Mouse (Mus musculus) heart, embryonic 15.5 days (tissue): ENCODE data around the gene Lingo4. TPM values are rescaled to one million over a fixed set of nuclear protein-coding genes. Genes with fewer than 3 reads are reported as not detected.
A peak's percentile ranks its signal among the peaks of the same experiment; 100 is the strongest.

Experiments
- ATAC-seq: fragments of 200-750 bp; cut with Nextera tagmentation; replicated peaks from 2 replicates; pipeline ENCODE4 v1.8.0; 2017; ENCODE audit warnings: low read depth, moderate TSS enrichment; ENCODE audit not compliant: insufficient number of reproducible peaks, insufficient read depth, low FRiP score
- H3K27ac ChIP-seq: fragments of 300-500 bp; sonication (generic); 2 replicates; pipeline ENCODE4 v1.5.1; 2015; ENCODE audit warnings: mild to moderate bottlenecking, inconsistent platforms
- H3K27me3 ChIP-seq: fragments of 300-500 bp; sonication (generic); 2 replicates; pipeline ENCODE4 v1.6.1; 2015; ENCODE audit warnings: inconsistent platforms
- H3K36me3 ChIP-seq: fragments of 300-500 bp; sonication (generic); 2 replicates; pipeline ENCODE4 v1.6.1; 2015; ENCODE audit warnings: mild to moderate bottlenecking, inconsistent platforms
- H3K4me1 ChIP-seq: fragments of 300-500 bp; sonication (generic); replicated peaks from 2 replicates; pipeline ENCODE4 v1.6.1; 2015; ENCODE audit warnings: inconsistent platforms
- H3K4me2 ChIP-seq: fragments of 300-500 bp; sonication (generic); 2 replicates; pipeline ENCODE4 v1.6.1; 2015; ENCODE audit warnings: inconsistent platforms, mild to moderate bottlenecking, moderate library complexity
- H3K4me3 ChIP-seq: fragments of 300-500 bp; sonication (generic); 2 replicates; pipeline ENCODE4 v1.5.1; 2015; ENCODE audit warnings: mild to moderate bottlenecking, inconsistent platforms
- H3K9ac ChIP-seq: fragments of 300-500 bp; sonication (generic); 2 replicates; pipeline ENCODE4 v1.6.1; 2015; ENCODE audit warnings: mild to moderate bottlenecking, inconsistent platforms
- H3K9me3 ChIP-seq: fragments of 300-500 bp; sonication (generic); replicated peaks from 2 replicates; pipeline ENCODE4 v1.6.1; 2016; ENCODE audit warnings: inconsistent platforms
- WGBS: fragments of 180-500 bp; shearing (Covaris S2); methylation state at CpG from one replicate; pipeline ENCODE4 v1.1.7; 2015; ENCODE audit warnings: mixed read lengths; 5-methylcytosine and 5-hydroxymethylcytosine counted together
- polyA plus RNA-seq: library from polyadenylated mRNA; unstranded; fragments of >200 nt; fragmentation: Nextera tagmentation; extraction: Ambion mirVana; gene quantifications from 2 replicates; pipeline ENCODE4 v1.2.1, GENCODE M21; 2015

Gene Lingo4
- polyA plus RNA-seq, 1 experiment from 2014 or later = 0.09 TPM

DNA sequence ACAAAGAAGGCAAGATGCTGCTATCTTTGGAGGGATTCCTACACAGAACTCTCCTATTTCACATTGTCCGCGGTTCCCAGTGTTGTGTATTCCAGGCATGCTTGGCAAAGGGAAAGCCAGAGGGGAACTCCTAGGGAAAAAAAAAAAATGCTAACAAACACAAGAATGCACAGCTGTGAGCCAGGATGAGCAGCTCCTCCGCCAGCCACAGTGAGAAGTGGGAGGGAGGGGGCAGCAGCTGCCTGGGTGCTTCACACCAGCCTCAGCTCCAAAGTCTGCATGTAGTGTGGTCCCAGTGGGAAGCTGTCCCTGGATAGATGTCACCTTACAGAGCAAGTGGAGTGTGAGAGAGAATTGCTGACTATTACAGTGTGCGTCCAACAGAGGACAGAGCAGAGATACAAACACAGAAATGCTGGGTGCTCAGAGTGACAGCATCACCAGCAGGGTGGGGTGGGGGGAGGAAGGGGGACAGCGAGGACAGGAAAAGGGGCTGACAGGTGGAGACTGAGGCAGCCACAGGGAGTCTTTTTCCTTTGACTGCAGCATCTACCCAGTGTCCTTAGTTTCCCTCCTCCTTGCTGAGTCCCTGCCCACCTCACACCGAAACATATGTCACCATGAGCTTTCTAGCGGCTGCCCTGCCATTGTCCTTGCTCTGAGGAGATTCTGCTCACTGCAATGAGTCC lies 6.2 kb downstream of the Lingo4 start:
- peaks cover 3% of the 10 kb centered on the region; the same call in 1 of the 2 replicates for H3K4me1 ChIP-seq
- no peak overlapping the region for H3K4me3 ChIP-seq
- H3K27me3 ChIP-seq = peaks cover 52% of the 10 kb centered on the region
- H3K4me2 ChIP-seq = no peak overlapping the region
- no peak overlapping the region for H3K9ac ChIP-seq
- no peak overlapping the region for H3K27ac ChIP-seq
- no peaks in the 10 kb centered on the region for H3K36me3 ChIP-seq
- WGBS = 17% methylated on average over 7 of the region's 7 CpGs
- ATAC-seq = no peak; the same call in 1 of the 2 replicates
- H3K9me3 ChIP-seq = no peaks in the 10 kb centered on the region

DNA sequence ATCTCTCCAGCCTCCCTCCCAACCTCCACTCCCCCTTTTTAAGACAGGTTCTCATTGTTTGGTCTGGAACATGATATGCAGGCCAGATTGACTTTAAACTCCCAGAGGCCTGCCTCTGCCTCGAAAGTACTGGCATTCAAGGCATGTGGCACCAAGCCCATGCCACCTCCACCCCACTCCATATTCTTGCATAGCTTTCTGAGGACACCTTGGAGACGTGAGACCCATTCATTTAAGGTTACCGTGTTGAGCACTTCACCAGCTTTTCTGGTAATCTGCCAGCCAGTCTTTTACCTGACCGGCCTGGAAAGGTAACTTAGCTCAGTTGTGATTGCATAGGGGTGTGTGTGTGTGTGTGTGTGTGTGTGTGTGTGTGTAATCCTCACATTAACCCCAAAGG lies 7.2 kb downstream of the Lingo4 start:
- Histone ChIP-seq H3K36me3 (no peaks in the 10 kb centered on the region), H3K9ac (no peak overlapping the region), H3K4me1 (0 out of 2 replicates have a peak, but pooled peaks cover 3% of the 10 kb centered on the region), H3K27me3 (peaks cover 41% of the 10 kb centered on the region), H3K4me3 (no peak overlapping the region), H3K27ac (no peak overlapping the region), H3K9me3 (no peaks in the 10 kb centered on the region), H3K4me2 (no peak overlapping the region)
- no peak for ATAC-seq
- 47% methylated on average over 4 of the region's 4 CpGs for WGBS

DNA sequence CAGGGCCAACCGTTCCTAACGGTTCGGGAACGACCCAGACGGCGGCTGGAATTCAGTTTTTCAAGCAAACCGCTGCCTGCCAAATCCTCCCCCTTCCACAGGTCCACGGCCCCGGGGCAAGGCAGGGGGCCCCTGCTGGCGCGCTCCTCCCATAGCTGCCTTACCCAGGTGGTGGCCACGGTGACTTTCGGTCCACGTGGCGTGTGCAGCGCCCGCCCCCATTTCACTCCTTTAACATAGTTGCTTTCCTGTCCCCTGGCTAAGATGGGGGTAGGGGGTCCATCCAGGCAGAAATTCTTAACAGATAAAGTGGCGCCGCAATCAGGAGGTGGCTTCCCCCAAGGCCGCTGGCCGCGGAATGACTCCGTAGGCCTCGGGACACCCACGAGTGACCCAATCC lies 14.2 kb downstream of the Lingo4 start:
- no peak overlapping the region for H3K27ac ChIP-seq
- peak overlapping the region; percentile 54 for H3K4me3 ChIP-seq
- H3K36me3 ChIP-seq = no peaks in the 10 kb centered on the region
- 7% methylated on average over 25 of the region's 25 CpGs for WGBS
- peak overlapping the region; percentile 45 for H3K9ac ChIP-seq
- H3K27me3 ChIP-seq = peaks cover 3% of the 10 kb centered on the region; the same call in 1 of the 2 replicates
- ATAC-seq = peak; percentile 15; the same call in 1 of the 2 replicates
- H3K9me3 ChIP-seq = no peaks in the 10 kb centered on the region
- peaks cover 11% of the 10 kb centered on the region for H3K4me1 ChIP-seq
- peak overlapping the region; percentile 93 for H3K4me2 ChIP-seq

DNA sequence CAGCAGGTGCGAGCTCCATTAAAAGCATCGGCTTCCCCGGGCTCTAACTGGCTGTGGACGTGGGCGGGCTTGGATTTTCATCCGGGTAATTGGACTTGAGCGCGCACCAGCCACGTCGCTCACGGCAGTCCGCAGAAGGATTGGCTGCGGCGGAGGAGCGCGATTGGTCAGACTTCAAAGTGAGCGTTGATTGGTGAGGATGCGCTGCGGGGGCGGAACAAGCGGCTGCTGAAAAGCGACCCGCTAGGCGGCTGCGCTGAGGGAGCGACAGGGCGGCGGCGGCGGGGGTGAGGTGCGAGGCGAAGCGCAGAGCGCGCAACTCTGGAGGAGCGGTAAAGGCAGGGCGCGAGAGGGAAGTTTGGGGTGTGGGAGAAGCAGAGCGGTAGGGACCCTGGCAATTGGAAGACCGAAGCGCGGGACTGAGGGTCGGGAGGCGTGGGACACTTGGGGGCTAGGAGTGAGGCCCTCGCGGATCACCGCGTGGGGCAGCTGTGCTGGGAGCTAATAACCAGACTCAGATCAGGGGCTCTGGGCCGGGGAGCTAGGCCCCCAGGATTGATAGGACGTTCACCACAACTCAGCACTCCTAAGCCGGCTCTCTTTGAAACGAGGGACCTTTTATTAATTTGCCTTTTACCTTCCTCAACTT lies 14.8 kb downstream of the Lingo4 start, which contains the start of gene Tdrkh:
Gene Tdrkh, plus strand, starts transcription at position 243 of the 649 bp plus-strand sequence.
- H3K4me1 ChIP-seq = peaks cover 11% of the 10 kb centered on the region
- ATAC-seq = peak; percentile 98
- no peak within 1 kb of the TSS for H3K27ac ChIP-seq
- peak within 1 kb of the TSS; percentile 45 for H3K9ac ChIP-seq
- H3K4me2 ChIP-seq = peak within 1 kb of the TSS; percentile 93
- WGBS = 9% methylated on average over 52 of the region's 52 CpGs
- H3K4me3 ChIP-seq = peak within 1 kb of the TSS; percentile 54
- H3K36me3 ChIP-seq = no peaks in the 10 kb centered on the region
- H3K9me3 ChIP-seq = no peaks in the 10 kb centered on the region
- peaks cover 3% of the 10 kb centered on the region; the same call in 1 of the 2 replicates for H3K27me3 ChIP-seq

DNA sequence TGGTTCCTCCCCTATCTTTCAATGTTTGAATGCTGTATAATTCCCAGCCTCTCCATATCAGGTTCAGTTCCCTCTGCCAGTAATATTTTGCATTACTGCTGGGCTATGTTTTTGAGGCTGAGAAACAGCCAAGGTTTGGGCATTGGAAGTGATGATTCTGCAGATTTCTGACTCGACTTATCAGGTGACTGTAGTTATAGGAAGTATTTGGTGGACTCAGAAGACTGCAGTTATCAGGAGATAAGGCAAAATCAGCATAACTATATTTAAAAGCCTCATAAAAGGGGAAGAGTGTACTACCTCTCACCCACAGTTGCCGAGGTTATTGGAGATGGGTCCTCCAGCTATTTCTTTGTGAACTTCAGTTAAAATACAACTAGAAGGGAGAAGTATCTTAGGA lies 32.7 kb downstream of the Lingo4 start:
- Histone ChIP-seq H3K4me1 (no peaks in the 10 kb centered on the region), H3K9ac (no peak overlapping the region), H3K4me2 (no peak overlapping the region), H3K36me3 (no peaks in the 10 kb centered on the region), H3K27ac (no peak overlapping the region), H3K4me3 (no peak overlapping the region), H3K27me3 (no peaks in the 10 kb centered on the region), H3K9me3 (no peaks in the 10 kb centered on the region)
- WGBS = 51% methylated on average over 2 of the region's 2 CpGs
- ATAC-seq = no peak

DNA sequence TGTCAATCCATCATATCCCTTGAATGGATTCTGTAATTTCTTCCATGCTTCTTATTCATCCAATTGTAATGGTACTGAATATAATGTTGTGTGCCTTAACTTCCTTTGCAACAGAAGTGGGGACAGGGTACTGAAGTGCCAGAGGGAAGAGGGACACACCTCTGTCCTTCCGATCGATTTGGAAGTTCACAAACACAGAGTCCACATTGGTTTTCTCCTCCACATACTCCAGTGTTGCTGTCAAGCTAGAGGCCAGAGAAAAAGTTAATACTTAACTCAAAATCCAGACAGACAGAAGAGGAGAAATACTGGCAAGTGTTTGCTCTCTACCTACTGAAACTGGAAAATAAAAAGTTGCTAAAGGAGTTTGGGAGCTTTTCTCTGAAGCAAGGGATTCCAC lies 36.0 kb downstream of the Lingo4 start:
- no peaks in the 10 kb centered on the region for H3K9me3 ChIP-seq
- no peak for ATAC-seq
- H3K27me3 ChIP-seq = no peaks in the 10 kb centered on the region
- no peaks in the 10 kb centered on the region for H3K36me3 ChIP-seq
- H3K27ac ChIP-seq = no peak overlapping the region
- no peaks in the 10 kb centered on the region for H3K4me1 ChIP-seq
- H3K4me3 ChIP-seq = no peak overlapping the region
- H3K9ac ChIP-seq = no peak overlapping the region
- H3K4me2 ChIP-seq = no peak overlapping the region
- 74% methylated on average over 2 of the region's 2 CpGs for WGBS

DNA sequence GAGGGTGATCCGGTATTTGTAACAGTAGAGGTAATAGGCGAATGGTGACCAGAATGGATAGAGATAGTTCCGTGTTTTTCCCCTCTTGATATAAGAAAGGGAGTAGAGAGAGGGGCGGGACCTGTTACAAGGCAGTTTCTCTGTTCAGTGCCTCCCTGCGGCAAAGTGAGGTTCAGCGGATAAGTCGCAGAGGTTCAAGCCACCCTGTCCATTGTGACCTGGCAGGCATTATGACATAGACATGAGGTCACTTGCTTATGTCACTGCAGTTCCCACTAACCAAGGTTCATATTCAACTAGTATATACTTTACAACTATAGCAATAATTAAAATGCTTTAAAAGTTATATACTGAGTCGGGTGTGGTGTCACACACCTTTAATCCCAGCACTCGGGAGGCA lies 38.1 kb downstream of the Lingo4 start:
- H3K27ac ChIP-seq = no peak overlapping the region
- no peaks in the 10 kb centered on the region for H3K4me1 ChIP-seq
- H3K9ac ChIP-seq = no peak overlapping the region
- H3K9me3 ChIP-seq = no peaks in the 10 kb centered on the region
- no peaks in the 10 kb centered on the region for H3K36me3 ChIP-seq
- WGBS = 77% methylated on average over 9 of the region's 9 CpGs
- no peak overlapping the region for H3K4me2 ChIP-seq
- no peak overlapping the region for H3K4me3 ChIP-seq
- ATAC-seq = no peak
- peaks cover 10% of the 10 kb centered on the region for H3K27me3 ChIP-seq

DNA sequence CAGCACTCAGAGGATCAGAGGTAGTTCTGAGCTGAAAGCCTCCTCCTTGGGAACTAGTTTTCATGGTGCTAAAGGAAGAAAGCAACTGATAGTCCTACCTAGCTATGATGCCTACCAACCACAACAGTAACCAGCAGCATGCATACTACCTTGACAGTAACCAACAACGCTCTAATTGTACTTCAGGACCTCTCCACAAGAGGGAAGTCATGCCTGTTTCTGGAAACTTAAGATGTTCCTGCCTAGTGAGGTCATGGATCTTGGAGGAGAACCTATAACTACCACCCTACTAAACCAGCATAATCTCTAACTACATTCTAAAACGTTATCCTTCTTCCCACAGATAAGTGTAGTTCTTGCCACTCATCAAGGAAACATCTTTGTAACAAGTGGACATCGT lies 42.9 kb downstream of the Lingo4 start:
- 37% methylated on average over 3 of the region's 3 CpGs for WGBS
- ATAC-seq = no peak
- Histone ChIP-seq H3K4me3 (no peak overlapping the region), H3K4me2 (no peak overlapping the region), H3K9me3 (no peaks in the 10 kb centered on the region), H3K27me3 (peaks cover 10% of the 10 kb centered on the region), H3K4me1 (peaks cover 5% of the 10 kb centered on the region), H3K27ac (no peak overlapping the region), H3K9ac (no peak overlapping the region), H3K36me3 (peaks cover 12% of the 10 kb centered on the region; the same call in 1 of the 2 replicates)

DNA sequence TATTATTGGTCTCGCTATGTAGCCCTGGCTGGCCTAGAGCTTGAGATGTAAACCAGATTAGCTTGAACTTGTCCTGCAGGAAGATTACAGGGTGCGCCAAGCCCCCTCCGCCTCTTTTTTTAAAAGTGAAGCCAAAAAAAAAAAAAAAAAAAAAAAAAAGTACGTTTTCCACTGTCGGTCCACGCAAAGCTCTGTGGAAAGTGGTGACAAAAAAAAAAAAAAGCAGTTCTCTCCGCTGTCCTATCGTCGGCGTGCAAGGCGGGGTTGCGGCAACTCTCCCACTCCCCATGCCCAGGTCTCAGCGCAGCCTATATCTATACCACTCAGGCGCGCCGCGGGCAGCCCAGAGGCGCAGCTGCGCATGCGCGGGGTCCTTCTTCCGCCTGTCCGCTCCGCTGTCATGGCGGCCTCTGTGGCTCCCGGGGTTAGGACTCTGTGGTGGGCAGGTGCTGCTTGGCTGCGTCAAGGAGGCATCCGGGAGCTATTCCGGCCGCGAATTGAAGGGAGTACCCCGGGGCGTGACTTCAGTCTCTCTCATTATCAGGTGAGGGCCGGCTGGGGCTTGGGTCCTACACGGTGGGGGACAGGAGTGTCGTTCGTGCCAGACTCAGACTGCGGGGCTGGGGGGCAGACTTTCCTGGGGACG lies 44.8 kb downstream of the Lingo4 start, which contains the start of gene Mrpl9:
Gene Mrpl9, plus strand, starts transcription at position 368 of the 646 bp plus-strand sequence.
- peaks cover 5% of the 10 kb centered on the region for H3K4me1 ChIP-seq
- peak within 1 kb of the TSS; percentile 95 for H3K4me3 ChIP-seq
- H3K27ac ChIP-seq = peak within 1 kb of the TSS; percentile 82
- peaks cover 10% of the 10 kb centered on the region for H3K27me3 ChIP-seq
- ATAC-seq = peak; percentile 94
- H3K4me2 ChIP-seq = peak within 1 kb of the TSS; percentile 76
- peaks cover 31% of the 10 kb centered on the region for H3K36me3 ChIP-seq
- H3K9ac ChIP-seq = peak within 1 kb of the TSS; percentile 96
- H3K9me3 ChIP-seq = no peaks in the 10 kb centered on the region
- WGBS = under 1% methylated on average over 37 of the region's 39 CpGs

DNA sequence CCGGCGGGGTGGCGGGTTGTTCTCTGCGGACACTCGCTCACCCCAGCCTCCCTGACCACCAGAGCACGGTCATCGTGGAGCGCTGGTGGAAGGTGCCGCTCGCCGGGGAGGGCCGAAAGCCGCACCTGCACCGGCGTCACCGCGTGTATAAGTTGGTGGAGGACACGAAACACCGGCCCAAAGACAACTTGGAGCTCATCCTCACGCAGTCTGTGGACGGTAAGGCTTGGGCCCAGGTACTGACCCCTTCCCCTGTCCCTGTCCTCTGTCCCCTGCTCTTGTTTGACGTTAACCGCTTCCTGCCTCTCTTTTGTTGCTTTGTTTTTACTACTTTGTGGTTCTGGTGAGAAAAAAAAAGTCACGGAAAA lies 45.3 kb downstream of the Lingo4 start, which contains the start of gene Oaz3:
Gene Oaz3, minus strand, starts transcription at position 319 of the 368 bp plus-strand sequence.
- Histone ChIP-seq H3K4me2 (peak within 1 kb of the TSS; percentile 76), H3K36me3 (peaks cover 36% of the 10 kb centered on the region), H3K9ac (peak within 1 kb of the TSS; percentile 96), H3K9me3 (no peaks in the 10 kb centered on the region), H3K27me3 (peaks cover 10% of the 10 kb centered on the region), H3K4me1 (peaks cover 5% of the 10 kb centered on the region), H3K27ac (peak within 1 kb of the TSS; percentile 82), H3K4me3 (peak within 1 kb of the TSS; percentile 95)
- 2% methylated on average over 24 of the region's 24 CpGs for WGBS
- ATAC-seq = peak; percentile 45; the same call in 1 of the 2 replicates

DNA sequence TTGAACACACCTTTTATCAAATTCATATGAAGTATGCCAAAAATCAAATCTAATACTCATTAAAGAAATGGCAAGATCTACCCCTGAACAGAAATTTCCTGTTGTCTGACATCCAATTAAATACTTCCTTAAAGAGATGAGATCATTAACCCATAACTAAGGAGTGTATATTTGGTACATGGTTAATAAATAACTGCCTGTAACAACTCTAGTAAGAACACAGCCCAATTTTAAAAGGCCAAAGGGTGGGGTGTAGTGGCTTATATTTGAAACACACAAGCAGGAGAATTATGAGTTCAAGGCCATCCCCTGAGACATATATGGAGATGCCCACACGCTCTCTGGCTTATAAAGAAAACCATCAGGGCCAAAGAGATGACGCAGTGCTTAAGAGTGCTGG lies 51.1 kb downstream of the Lingo4 start:
- peaks cover 47% of the 10 kb centered on the region for H3K36me3 ChIP-seq
- H3K4me1 ChIP-seq = peaks cover under 1% of the 10 kb centered on the region
- 95% methylated on average over 2 of the region's 2 CpGs for WGBS
- no peak for ATAC-seq
- H3K27ac ChIP-seq = no peak overlapping the region
- H3K27me3 ChIP-seq = no peaks in the 10 kb centered on the region
- H3K9me3 ChIP-seq = no peaks in the 10 kb centered on the region
- no peak overlapping the region for H3K9ac ChIP-seq
- H3K4me2 ChIP-seq = no peak overlapping the region
- H3K4me3 ChIP-seq = no peak overlapping the region
